Mouse (Mus musculus) cerebellum, postnatal 4 days (tissue): ENCODE results near the gene Ece2.

Source experiments
- DNase-seq, 2 experiments: peaks; one replicate each; pipeline ENCODE4 v3.0.0; 2022; ENCODE audit warnings: low spot score in 2 of 2, mixed read lengths in 1 of 2

Ece2 gene

DNA sequence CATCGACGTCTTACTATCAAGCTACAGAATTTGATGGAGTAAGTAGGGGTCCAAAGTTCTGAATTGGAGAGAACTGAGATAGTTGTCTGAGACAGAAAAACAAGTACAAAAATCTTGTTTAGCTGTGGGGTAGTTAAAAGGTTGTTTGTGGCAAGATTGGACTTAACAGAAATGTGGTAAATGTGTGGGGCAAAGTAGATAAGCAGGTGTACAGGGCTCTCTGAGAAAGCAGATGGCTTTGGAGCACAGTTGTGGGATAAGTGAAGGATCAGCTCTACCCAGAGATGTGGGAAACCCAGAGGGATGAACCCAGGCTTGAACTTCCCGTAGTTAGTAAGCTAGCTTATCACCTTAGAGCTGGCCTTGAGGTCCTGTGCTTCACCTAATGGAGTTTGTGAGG is 61.1 kb downstream of the Ece2 start:
- DNase-seq: no peak

DNA sequence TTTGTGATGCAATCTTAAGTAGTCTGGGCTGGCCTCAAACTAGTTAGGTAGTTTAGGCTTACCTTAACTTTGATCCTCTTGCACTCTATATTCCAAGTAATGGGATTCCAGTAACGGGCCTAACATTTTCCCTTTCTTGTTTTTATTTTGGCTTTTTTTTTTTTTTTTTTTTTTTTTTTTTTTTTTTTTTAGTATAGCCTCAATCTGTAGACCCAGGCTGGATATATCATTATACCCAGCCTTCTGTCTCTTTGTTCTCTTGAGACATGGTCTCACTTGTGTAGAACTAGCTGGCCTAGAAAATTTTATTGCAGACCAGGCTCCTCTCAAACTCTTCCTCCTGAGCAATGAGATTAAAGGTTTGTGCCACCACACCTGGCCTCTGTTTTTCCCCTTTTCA is 62.0 kb downstream of the Ece2 start:
- DNase-seq: no peak

DNA sequence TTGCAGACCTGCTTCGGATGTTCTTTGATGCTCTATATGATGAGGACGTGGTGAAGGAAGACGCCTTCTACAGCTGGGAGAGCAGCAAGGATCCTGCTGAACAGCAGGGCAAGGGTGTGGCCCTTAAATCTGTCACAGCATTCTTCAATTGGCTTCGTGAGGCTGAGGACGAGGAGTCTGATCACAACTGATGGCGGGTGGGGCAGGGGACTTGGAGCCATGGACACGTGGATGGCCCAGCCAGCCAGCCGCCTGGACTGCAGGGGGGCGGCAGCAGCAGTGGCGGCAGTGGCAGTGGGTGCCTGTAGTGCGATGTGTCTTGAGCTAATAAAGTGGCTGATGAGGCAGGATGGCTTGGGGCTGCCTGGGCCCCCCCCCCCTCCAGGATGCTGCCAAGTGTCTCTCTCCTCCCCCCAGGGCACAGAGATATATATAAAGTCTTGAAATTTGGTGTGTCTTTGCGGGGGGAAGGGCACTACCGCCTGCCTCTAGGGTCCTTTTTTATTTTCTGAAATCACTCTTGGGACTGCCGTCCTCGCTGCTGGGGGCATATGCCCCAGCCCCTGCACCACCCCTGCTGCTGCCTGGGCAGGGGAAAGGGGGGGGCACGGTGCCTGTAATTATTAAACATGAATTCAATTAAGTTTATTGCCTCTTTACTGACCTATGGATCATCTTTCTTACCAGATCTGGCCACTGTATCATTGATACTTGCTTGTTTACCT is 62.8 kb downstream of the Ece2 start:
- no peak for DNase-seq

GRCm38 (mm10) chr16:20693111-20693701 is 63.6 kb downstream of the Ece2 start, which contains the start of gene Fam131a:
Gene Fam131a, plus strand, starts transcription at chr16:20693241.
- DNase-seq: peak; percentile 84 to 92

DNA sequence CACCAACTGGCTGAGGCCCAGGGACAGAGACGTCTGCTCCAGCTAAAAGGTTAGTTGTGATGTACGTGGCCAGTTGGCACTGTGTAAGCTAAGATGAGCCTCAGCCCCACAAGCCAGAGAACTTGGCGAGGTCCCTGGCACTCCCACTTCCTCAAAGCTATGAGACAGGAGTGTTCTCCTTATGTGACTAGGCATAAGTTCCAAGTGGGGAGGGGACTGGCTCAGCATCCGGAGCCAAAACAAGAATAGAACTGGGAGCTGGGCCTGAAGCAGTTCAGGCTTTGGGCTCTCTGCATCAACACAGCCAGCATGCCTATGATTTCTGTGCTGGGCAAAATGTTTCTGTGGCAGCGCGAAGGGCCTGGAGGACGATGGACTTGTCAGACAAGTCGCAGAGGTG is 65.2 kb downstream of the Ece2 start:
- DNase-seq: no peak

GRCm38 (mm10) chr16:20695622-20696323 is 66.1 kb downstream of the Ece2 start:
- DNase-seq: peak; percentile 86 to 90
